Mouse (Mus musculus): ENCODE data around the gene Ilf3. TPM values are rescaled to one million over a fixed set of nuclear protein-coding genes. Genes with fewer than 3 reads are reported as not detected.

The Ilf3 gene
- polyA plus RNA-seq, 1 experiment from 2014 or later, result 195 TPM

GRCm38 (mm10) chr9:21432066-21432465 lies 64.4 kb downstream of the Ilf3 start:
- peaks cover 17% of the 10 kb centered on the region for H3K4me1 ChIP-seq
- WGBS, result 83% methylated on average over 7 of the region's 7 CpGs
- no peak for ATAC-seq (ENCODE audit: borderline replicate concordance, extremely low read depth, low FRiP score, low TSS enrichment)
- H3K27me3 ChIP-seq, result no peaks in the 10 kb centered on the region
- no peak overlapping the region for H3K9ac ChIP-seq
- H3K36me3 ChIP-seq, result no peaks in the 10 kb centered on the region
- H3K4me3 ChIP-seq, result no peak overlapping the region
- no peak overlapping the region for H3K4me2 ChIP-seq
- no peak overlapping the region for H3K27ac ChIP-seq
- no peaks in the 10 kb centered on the region for H3K9me3 ChIP-seq

- Histone ChIP-seq H3K9ac (no peak overlapping the region), H3K27ac (no peak overlapping the region), H3K9me3 (no peaks in the 10 kb centered on the region), H3K36me3 (no peaks in the 10 kb centered on the region), H3K27me3 (no peaks in the 10 kb centered on the region), H3K4me3 (no peak overlapping the region), H3K4me1 (peaks cover 21% of the 10 kb centered on the region), H3K4me2 (no peak overlapping the region)
- WGBS, result 72% methylated on average over 8 of the region's 8 CpGs
- ATAC-seq (ENCODE audit: borderline replicate concordance, extremely low read depth, low FRiP score, low TSS enrichment), result peak; percentile 11; the same call in 1 of the 2 replicates
Measured at GRCm38 (mm10) chr9:21433766-21434165, 66.1 kb downstream of the Ilf3 start.

GRCm38 (mm10) chr9:21434410-21434809 lies 66.7 kb downstream of the Ilf3 start:
- no peak for ATAC-seq (ENCODE audit: borderline replicate concordance, extremely low read depth, low FRiP score, low TSS enrichment)
- Histone ChIP-seq H3K4me1 (peaks cover 23% of the 10 kb centered on the region), H3K36me3 (no peaks in the 10 kb centered on the region), H3K4me3 (no peak overlapping the region), H3K27ac (no peak overlapping the region), H3K9ac (no peak overlapping the region), H3K27me3 (no peaks in the 10 kb centered on the region), H3K4me2 (no peak overlapping the region), H3K9me3 (no peaks in the 10 kb centered on the region)
- WGBS, result 83% methylated on average over 2 of the region's 2 CpGs

GRCm38 (mm10) chr9:21435777-21436635 lies 68.3 kb downstream of the Ilf3 start:
- Histone ChIP-seq H3K4me3 (no peak overlapping the region), H3K27ac (no peak overlapping the region), H3K4me2 (no peak overlapping the region), H3K9me3 (no peaks in the 10 kb centered on the region), H3K27me3 (no peaks in the 10 kb centered on the region), H3K4me1 (peaks cover 19% of the 10 kb centered on the region), H3K9ac (no peak overlapping the region), H3K36me3 (no peaks in the 10 kb centered on the region)
- 75% methylated on average over 7 of the region's 7 CpGs for WGBS
- no peak for ATAC-seq (ENCODE audit: borderline replicate concordance, extremely low read depth, low FRiP score, low TSS enrichment)

GRCm38 (mm10) chr9:21437577-21437976 lies 69.9 kb downstream of the Ilf3 start:
- WGBS, result 90% methylated on average over 6 of the region's 6 CpGs
- Histone ChIP-seq H3K9ac (no peak overlapping the region), H3K27me3 (no peaks in the 10 kb centered on the region), H3K27ac (peak overlapping the region; percentile 41), H3K4me3 (no peak overlapping the region), H3K36me3 (no peaks in the 10 kb centered on the region), H3K4me2 (no peak overlapping the region), H3K4me1 (peaks cover 19% of the 10 kb centered on the region), H3K9me3 (no peaks in the 10 kb centered on the region)
- no peak for ATAC-seq (ENCODE audit: borderline replicate concordance, extremely low read depth, low FRiP score, low TSS enrichment)

GRCm38 (mm10) chr9:21438219-21438618 lies 70.5 kb downstream of the Ilf3 start:
- no peak overlapping the region for H3K4me3 ChIP-seq
- peaks cover 19% of the 10 kb centered on the region for H3K4me1 ChIP-seq
- no peaks in the 10 kb centered on the region for H3K36me3 ChIP-seq
- 41% methylated on average over 3 of the region's 3 CpGs for WGBS
- no peak; the same call in 1 of the 2 replicates for ATAC-seq (ENCODE audit: borderline replicate concordance, extremely low read depth, low FRiP score, low TSS enrichment)
- H3K9me3 ChIP-seq, result no peaks in the 10 kb centered on the region
- H3K9ac ChIP-seq, result no peak overlapping the region
- no peaks in the 10 kb centered on the region for H3K27me3 ChIP-seq
- peak overlapping the region; percentile 41; the same call in 1 of the 2 replicates for H3K27ac ChIP-seq
- no peak overlapping the region for H3K4me2 ChIP-seq

GRCm38 (mm10) chr9:21439456-21439855 lies 71.8 kb downstream of the Ilf3 start:
- ATAC-seq (ENCODE audit: borderline replicate concordance, extremely low read depth, low FRiP score, low TSS enrichment), result no peak
- Histone ChIP-seq H3K4me2 (no peak overlapping the region), H3K4me1 (peaks cover 19% of the 10 kb centered on the region), H3K36me3 (no peaks in the 10 kb centered on the region), H3K9ac (no peak overlapping the region), H3K4me3 (no peak overlapping the region), H3K27me3 (no peaks in the 10 kb centered on the region), H3K9me3 (no peaks in the 10 kb centered on the region), H3K27ac (no peak overlapping the region)
- 74% methylated on average over 3 of the region's 3 CpGs for WGBS

- no peak overlapping the region for H3K9ac ChIP-seq
- peaks cover 19% of the 10 kb centered on the region for H3K4me1 ChIP-seq
- H3K9me3 ChIP-seq, result no peaks in the 10 kb centered on the region
- no peak overlapping the region for H3K27ac ChIP-seq
- H3K4me2 ChIP-seq, result no peak overlapping the region
- 93% methylated on average over 2 of the region's 2 CpGs for WGBS
- H3K4me3 ChIP-seq, result no peak overlapping the region
- ATAC-seq (ENCODE audit: borderline replicate concordance, extremely low read depth, low FRiP score, low TSS enrichment), result no peak
- 0 out of 2 replicates have a peak, but pooled peaks cover 4% of the 10 kb centered on the region for H3K36me3 ChIP-seq
- H3K27me3 ChIP-seq, result no peaks in the 10 kb centered on the region
Measured at GRCm38 (mm10) chr9:21439914-21440313, 72.2 kb downstream of the Ilf3 start.

GRCm38 (mm10) chr9:21440387-21440786 lies 72.7 kb downstream of the Ilf3 start:
- Histone ChIP-seq H3K9me3 (no peaks in the 10 kb centered on the region), H3K36me3 (0 out of 2 replicates have a peak, but pooled peaks cover 6% of the 10 kb centered on the region), H3K4me3 (no peak overlapping the region), H3K9ac (no peak overlapping the region), H3K4me2 (no peak overlapping the region), H3K27ac (no peak overlapping the region), H3K27me3 (no peaks in the 10 kb centered on the region), H3K4me1 (peaks cover 19% of the 10 kb centered on the region)
- no peak for ATAC-seq (ENCODE audit: borderline replicate concordance, extremely low read depth, low FRiP score, low TSS enrichment)

GRCm38 (mm10) chr9:21443853-21444252 lies 76.2 kb downstream of the Ilf3 start:
- Histone ChIP-seq H3K4me1 (0 out of 2 replicates have a peak, but pooled peaks cover under 1% of the 10 kb centered on the region), H3K27me3 (no peaks in the 10 kb centered on the region), H3K36me3 (0 out of 2 replicates have a peak, but pooled peaks cover 6% of the 10 kb centered on the region), H3K4me2 (no peak overlapping the region), H3K9me3 (no peaks in the 10 kb centered on the region), H3K4me3 (no peak overlapping the region), H3K27ac (no peak overlapping the region), H3K9ac (no peak overlapping the region)
- 89% methylated on average over 8 of the region's 8 CpGs for WGBS
- ATAC-seq (ENCODE audit: borderline replicate concordance, extremely low read depth, low FRiP score, low TSS enrichment), result no peak

- Histone ChIP-seq H3K27me3 (no peaks in the 10 kb centered on the region), H3K4me1 (no peaks in the 10 kb centered on the region), H3K4me3 (no peak overlapping the region), H3K9ac (no peak overlapping the region), H3K36me3 (0 out of 2 replicates have a peak, but pooled peaks cover 6% of the 10 kb centered on the region), H3K27ac (no peak overlapping the region), H3K4me2 (no peak overlapping the region), H3K9me3 (no peaks in the 10 kb centered on the region)
- WGBS, result 75% methylated on average over 4 of the region's 4 CpGs
- no peak for ATAC-seq (ENCODE audit: borderline replicate concordance, extremely low read depth, low FRiP score, low TSS enrichment)
Measured at GRCm38 (mm10) chr9:21444574-21444973, 76.9 kb downstream of the Ilf3 start.

GRCm38 (mm10) chr9:21445081-21445744 lies 77.5 kb downstream of the Ilf3 start:
- Histone ChIP-seq H3K9me3 (no peaks in the 10 kb centered on the region), H3K4me3 (no peak overlapping the region), H3K27ac (no peak overlapping the region), H3K36me3 (0 out of 2 replicates have a peak, but pooled peaks cover 6% of the 10 kb centered on the region), H3K4me1 (no peaks in the 10 kb centered on the region), H3K9ac (no peak overlapping the region), H3K4me2 (no peak overlapping the region), H3K27me3 (no peaks in the 10 kb centered on the region)
- 96% methylated on average over 6 of the region's 6 CpGs for WGBS
- ATAC-seq (ENCODE audit: borderline replicate concordance, extremely low read depth, low FRiP score, low TSS enrichment), result no peak

Data from lung, embryonic 15.5 days (tissue).